Mouse (Mus musculus) embryonic fibroblast, embryonic 13.5 days (primary cell): ENCODE data around the gene Ephb3.

ENCODE experiments used
- CTCF ChIP-seq: IDR thresholded peaks from 2 replicates; pipeline ENCODE4 v1.5.1; 2011; ENCODE audit warnings: mild to moderate bottlenecking, control low read depth, low read length, moderate library complexity, borderline replicate concordance; ENCODE audit not compliant: insufficient read depth
- POLR2A ChIP-seq: IDR thresholded peaks from 2 replicates; pipeline ENCODE4 v1.6.1; 2011; ENCODE audit warnings: low read depth, mild to moderate bottlenecking, control low read depth, low read length, moderate library complexity

DNA sequence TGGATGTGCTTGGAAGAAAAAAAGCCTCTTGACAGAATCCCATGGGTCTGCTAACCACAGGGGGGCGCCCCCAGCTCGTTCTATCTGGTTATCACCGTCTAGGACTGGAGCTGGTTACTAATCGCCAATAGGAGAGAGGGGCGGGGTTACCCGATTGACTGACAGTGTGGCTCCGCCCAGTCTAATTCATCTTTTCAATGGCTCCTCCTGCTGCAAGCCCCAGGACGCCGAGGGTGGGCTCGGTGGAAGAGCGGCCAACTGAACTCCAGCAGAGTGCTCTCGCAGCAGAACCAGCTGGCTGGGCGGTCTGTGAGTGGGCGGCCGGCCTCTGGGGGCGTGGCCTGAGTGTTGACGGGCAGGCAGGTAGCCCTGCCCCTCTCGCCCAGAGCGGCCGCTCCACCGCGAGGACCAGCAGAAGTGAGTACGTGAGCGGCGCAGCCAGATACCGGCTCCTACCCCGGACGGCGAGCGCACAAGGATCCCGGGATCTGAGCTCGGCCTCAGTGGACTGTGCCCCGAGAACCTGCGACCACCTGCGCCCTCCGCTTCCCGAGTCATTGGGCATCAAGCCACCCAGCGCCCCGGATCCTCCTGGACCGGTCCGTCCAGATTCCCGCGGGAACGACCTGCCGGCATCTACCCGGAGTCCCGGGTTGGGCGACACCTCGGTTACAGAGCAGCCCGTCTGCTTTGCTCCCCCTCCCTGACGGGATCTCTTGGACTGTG, at the start of gene Ephb3:
- TF ChIP-seq CTCF (no peak), POLR2A (peak; percentile 99)
